Mouse (Mus musculus): ENCODE results near the gene Zfp84.

- TF ChIP-seq CTCF (IDR thresholded peaks at IDR 0.05; ENCODE audit: low read depth) (no peak), EP300 (IDR thresholded peaks at IDR 0.05; ENCODE audit: low read depth) (no peak)
Observed at GRCm38 (mm10) chr7:29815061-29815784, 46.9 kb downstream of the Zfp84 start.

Measured in liver, postnatal 0 days (tissue).